Comparison of ENCODE assay signal across 9 mouse cellular contexts in genomic region chr6:34862791-34863403, GRCm38 (mm10). TPM values are rescaled to one million over a fixed set of nuclear protein-coding genes. Genes with fewer than 3 reads are reported as not detected.
DNase-seq lines count a peak whose midpoint lies in the region; ATAC-seq and TF ChIP-seq lines count a peak whose summit lies in the region.
"Had no signal": no experiment of that assay in that cellular context is flagged by ENCODE, and none has a peak within 500 bp of the region (broad histone marks: within the 10 kb centered on the region; RNA-seq: fewer than 3 reads in every experiment).

Gene Tmem140, plus strand, starts transcription at chr6:34863146.

- no peak within 1 kb of the TSS for H3K4me3 ChIP-seq in hindbrain, postnatal 0 days (ENCODE audit: low read length)
- no peak within 1 kb of the TSS for H3K4me3 ChIP-seq in hindbrain, embryonic 11.5 days (ENCODE audit: low read depth, low read length)
- no peak within 1 kb of the TSS for H3K4me3 ChIP-seq in embryonic facial prominence, embryonic 12.5 days
- peak within 1 kb of the TSS; percentile 44 for H3K4me3 ChIP-seq in liver, embryonic 12.5 days
- H3K4me3 ChIP-seq: neural tube, embryonic 13.5 days had no signal

- H3K27ac ChIP-seq in hindbrain, postnatal 0 days = peak within 1 kb of the TSS; percentile 45; the same call in 1 of the 2 replicates
- H3K27ac ChIP-seq in hindbrain, embryonic 11.5 days (ENCODE audit: low read depth, low read length) = no peak within 1 kb of the TSS
- H3K27ac ChIP-seq in embryonic facial prominence, embryonic 12.5 days = 0 out of 2 replicates have a peak within 1 kb of the TSS, but pooled peaks have one; percentile 69
- H3K27ac ChIP-seq in liver, embryonic 12.5 days = peak within 1 kb of the TSS; percentile 66
- H3K27ac ChIP-seq: neural tube, embryonic 13.5 days had no signal

- peak within 1 kb of the TSS; percentile 31 for H3K4me2 ChIP-seq in hindbrain, postnatal 0 days (ENCODE audit: low read depth, low read length)
- H3K4me2 ChIP-seq in hindbrain, embryonic 11.5 days (replicated peaks; ENCODE audit: low read depth, low read length) = no peak within 1 kb of the TSS
- H3K4me2 ChIP-seq in embryonic facial prominence, embryonic 12.5 days (replicated peaks) = peak within 1 kb of the TSS; percentile 19
- H3K4me2 ChIP-seq in liver, embryonic 12.5 days = peak within 1 kb of the TSS; percentile 62
- H3K4me2 ChIP-seq: neural tube, embryonic 13.5 days had no signal

- H3K9ac ChIP-seq in hindbrain, postnatal 0 days (replicated peaks; ENCODE audit: low read length) = no peak within 1 kb of the TSS
- no peak within 1 kb of the TSS for H3K9ac ChIP-seq in hindbrain, embryonic 11.5 days (ENCODE audit: low read depth, low read length)
- H3K9ac ChIP-seq in embryonic facial prominence, embryonic 12.5 days = no peak within 1 kb of the TSS
- H3K9ac ChIP-seq in liver, embryonic 12.5 days = peak within 1 kb of the TSS; percentile 53
- H3K9ac ChIP-seq: neural tube, embryonic 13.5 days had no signal

- no peak for ATAC-seq in hindbrain, postnatal 0 days
- ATAC-seq in hindbrain, embryonic 11.5 days (ENCODE audit: low FRiP score) = no peak
- no peak for ATAC-seq in embryonic facial prominence, embryonic 12.5 days (ENCODE audit: insufficient number of reproducible peaks, insufficient read depth, low FRiP score, low TSS enrichment)
- peak; percentile 63 for ATAC-seq in liver, embryonic 12.5 days

- no peaks in the 10 kb centered on the region for H3K27me3 ChIP-seq in hindbrain, postnatal 0 days (ENCODE audit: insufficient read depth, low read length)
- H3K27me3 ChIP-seq in hindbrain, embryonic 11.5 days (ENCODE audit: control insufficient read depth, insufficient read depth, low read length) = no peaks in the 10 kb centered on the region
- H3K27me3 ChIP-seq in embryonic facial prominence, embryonic 12.5 days = no peaks in the 10 kb centered on the region
- no peaks in the 10 kb centered on the region for H3K27me3 ChIP-seq in liver, embryonic 12.5 days (replicated peaks)
- H3K27me3 ChIP-seq: neural tube, embryonic 13.5 days had no signal

- DNase-seq in hindbrain, postnatal 0 days (ENCODE audit: low spot score) = no peak
- no peak for DNase-seq in hindbrain, embryonic 11.5 days (ENCODE audit: low spot score)
- peak in 1 of 2 experiments; percentile 67 for DNase-seq in heart, postnatal 10 days
- peak; percentile 82 for DNase-seq in skeletal muscle tissue, adult 2 months (ENCODE audit: low read depth, low spot score)
- DNase-seq in c-Kit-positive CD71-positive TER-119-positive erythroid progenitor cells, embryonic 14.5 days (ENCODE audit: low spot score) = no peak
- no peak for DNase-seq in frontal cortex, adult 2 months (ENCODE audit: extremely low spot score in 1 of 2, low spot score in 1 of 2)

- H3K36me3 ChIP-seq in hindbrain, postnatal 0 days (ENCODE audit: insufficient read depth, low read length) = no peaks in the 10 kb centered on the region
- no peaks in the 10 kb centered on the region for H3K36me3 ChIP-seq in hindbrain, embryonic 11.5 days (ENCODE audit: control insufficient read depth, insufficient read depth, low read length)
- H3K36me3 ChIP-seq in embryonic facial prominence, embryonic 12.5 days = no peaks in the 10 kb centered on the region
- no peaks in the 10 kb centered on the region for H3K36me3 ChIP-seq in liver, embryonic 12.5 days
- H3K36me3 ChIP-seq: neural tube, embryonic 13.5 days had no signal

- no peaks in the 10 kb centered on the region for H3K4me1 ChIP-seq in hindbrain, postnatal 0 days (ENCODE audit: insufficient read depth, low read length)
- peaks cover 2% of the 10 kb centered on the region; the same call in 1 of the 2 replicates for H3K4me1 ChIP-seq in hindbrain, embryonic 11.5 days (replicated peaks; ENCODE audit: control insufficient read depth, insufficient read depth, low read length)
- peaks cover 17% of the 10 kb centered on the region for H3K4me1 ChIP-seq in embryonic facial prominence, embryonic 12.5 days
- peaks cover 63% of the 10 kb centered on the region for H3K4me1 ChIP-seq in liver, embryonic 12.5 days
- H3K4me1 ChIP-seq: neural tube, embryonic 13.5 days had no signal

- WGBS in hindbrain, postnatal 0 days = 70% methylated on average over 11 of the region's 11 CpGs
- 57% methylated on average over 11 of the region's 11 CpGs for WGBS in hindbrain, embryonic 11.5 days
- WGBS in embryonic facial prominence, embryonic 12.5 days = 34% methylated on average over 11 of the region's 11 CpGs
- 23% methylated on average over 11 of the region's 11 CpGs for WGBS in liver, embryonic 12.5 days (ENCODE audit: insufficient replicate concordance)

- no peaks in the 10 kb centered on the region for H3K9me3 ChIP-seq in hindbrain, postnatal 0 days (ENCODE audit: low read length)
- H3K9me3 ChIP-seq in hindbrain, embryonic 11.5 days (ENCODE audit: control insufficient read depth, low read length) = no peaks in the 10 kb centered on the region
- H3K9me3 ChIP-seq in embryonic facial prominence, embryonic 12.5 days = no peaks in the 10 kb centered on the region
- no peaks in the 10 kb centered on the region for H3K9me3 ChIP-seq in liver, embryonic 12.5 days (replicated peaks)
- H3K9me3 ChIP-seq: neural tube, embryonic 13.5 days had no signal

- no peak for TF ChIP-seq CTCF in hindbrain, postnatal 0 days (IDR thresholded peaks at IDR 0.05; ENCODE audit: low read depth)

- intact Hi-C loops in heart, postnatal 10 days (cut with DNase I) = no loop called here

RNA-seq across cellular contexts. Expression of gene Tmem140, which starts in this region (rescaled TPM):
- total RNA-seq in hindbrain, postnatal 0 days (2014; rRNA removed) = 1.3 and 1.7 TPM in 2 replicates
- 0.72 and 0.79 TPM in 2 replicates for polyA plus RNA-seq in hindbrain, postnatal 0 days (2015; fragmentation: Nextera tagmentation; extraction: Ambion mirVana)
- polyA plus RNA-seq in hindbrain, embryonic 11.5 days (2014; fragmentation: Nextera tagmentation; extraction: Ambion mirVana) = 0.95 and 1.1 TPM in 2 replicates
- polyA plus RNA-seq in embryonic facial prominence, embryonic 12.5 days (2016; fragmentation: Nextera tagmentation; extraction: Ambion mirVana) = 2.0 and 2.6 TPM in 2 replicates
- total RNA-seq in heart, postnatal 10 days (2021) = 10 to 100 TPM; 16.0 to 19.3 TPM
- polyA plus RNA-seq in liver, embryonic 12.5 days (2016; fragmentation: Nextera tagmentation; extraction: Ambion mirVana) = 2.6 and 3.7 TPM in 2 replicates
- polyA plus RNA-seq in frontal cortex, adult 2 months (2012; rRNA removed) = 1.9 and 2.1 TPM in 2 replicates
